Mouse (Mus musculus) neutrophil, adult 5-6 weeks (primary cell): ENCODE measurements at regions not wholly inside any gene's neighbourhood (a gene's known extent, or its start where the extent isn't known, plus 50 kb on each side); places are given as distances from the start of the nearest gene placed in this dataset.

Experiments used
- ATAC-seq: fragments of 151-379, 151-347 bp; 2 replicates; pipeline ENCODE4 v1.8.0; 2017; ENCODE audit warnings: mild to moderate bottlenecking, moderate TSS enrichment; ENCODE audit not compliant: insufficient number of reproducible peaks, poor library complexity, low FRiP score, severe bottlenecking; ENCODE audit errors: extremely low read depth

DNA sequence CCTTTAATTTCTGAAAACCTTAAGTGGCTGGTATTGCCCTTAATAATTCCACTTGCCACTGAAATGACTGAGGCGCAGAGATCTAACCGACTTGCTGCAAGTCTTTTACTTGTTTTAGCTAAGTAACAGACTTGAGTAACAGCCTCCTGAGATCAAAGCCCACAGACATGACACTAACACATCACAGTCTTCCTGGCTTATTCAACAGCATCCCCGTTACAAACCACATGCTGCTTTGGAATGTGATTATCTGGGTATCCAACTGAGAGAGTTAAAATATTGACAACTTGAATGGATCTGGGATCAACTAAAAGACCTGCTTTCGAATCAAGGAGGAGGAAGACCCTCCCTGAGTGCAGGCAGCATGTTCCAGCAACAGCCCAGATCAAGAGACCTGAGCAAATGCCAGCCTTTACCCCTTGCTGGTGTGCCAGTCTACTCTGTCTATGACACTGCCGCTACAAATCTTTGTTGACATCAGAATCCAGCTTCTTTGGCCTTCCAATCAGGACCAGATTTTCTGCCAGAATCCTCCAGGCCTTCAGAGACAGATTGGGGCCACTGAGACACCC is 258.7 kb upstream of the Fermt1 start:
- ATAC-seq, result no peak

DNA sequence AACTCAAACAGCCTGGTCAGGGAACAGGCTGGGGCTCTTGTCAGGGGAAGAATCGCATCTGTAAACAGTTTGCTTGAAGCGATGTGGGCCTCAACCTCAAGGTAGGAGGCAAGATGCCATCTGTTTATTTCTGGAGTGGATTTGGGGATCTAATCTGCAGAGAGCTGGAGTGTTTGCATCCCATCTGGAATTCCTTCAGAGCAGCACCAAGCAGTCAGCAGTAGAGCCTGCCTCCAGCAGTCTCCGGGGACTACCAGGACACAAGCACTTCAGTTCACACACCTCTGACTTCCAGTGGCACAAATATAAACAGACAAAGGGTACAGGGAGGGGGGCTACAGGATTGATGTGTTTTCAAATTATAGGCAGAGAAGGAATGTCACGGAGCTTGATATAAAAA is 262.8 kb upstream of the Fermt1 start:
- no peak for ATAC-seq

DNA sequence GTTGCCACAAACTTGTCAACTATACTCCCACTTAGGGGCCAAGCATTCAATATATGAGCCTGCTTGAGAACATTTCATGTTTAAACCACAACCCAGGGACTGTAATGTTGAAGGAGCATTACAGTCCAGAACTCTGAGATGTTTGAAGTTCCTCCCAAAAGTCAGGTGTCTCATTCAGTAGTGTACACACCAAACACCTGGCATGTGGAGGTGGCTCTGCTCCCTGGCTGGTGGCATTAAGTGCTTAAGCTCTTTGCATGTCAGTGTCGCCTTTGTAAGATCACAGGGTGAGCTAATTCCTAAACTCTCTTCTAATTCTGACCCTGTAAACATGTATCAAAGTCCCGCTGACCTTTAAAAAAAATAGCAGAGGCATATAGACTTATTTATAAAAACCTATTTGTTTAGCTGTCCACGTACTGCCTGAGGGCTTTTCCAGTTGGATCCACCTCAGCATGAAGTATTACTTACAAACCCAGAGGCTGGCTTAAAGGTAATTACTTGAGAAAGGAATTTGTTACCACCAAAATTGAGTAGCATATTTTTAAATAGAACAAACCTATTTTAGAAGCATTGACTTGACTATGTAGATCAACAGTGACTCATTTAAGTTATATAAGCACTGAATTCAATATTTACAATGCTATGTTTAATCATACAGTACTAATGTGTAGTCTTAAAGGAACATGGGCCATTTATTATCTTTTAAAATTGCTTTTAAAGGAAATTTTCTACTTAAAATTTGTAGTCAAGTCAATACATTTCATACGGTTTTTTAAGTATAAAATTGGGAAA is 276.3 kb upstream of the Fermt1 start:
- ATAC-seq, result no peak

DNA sequence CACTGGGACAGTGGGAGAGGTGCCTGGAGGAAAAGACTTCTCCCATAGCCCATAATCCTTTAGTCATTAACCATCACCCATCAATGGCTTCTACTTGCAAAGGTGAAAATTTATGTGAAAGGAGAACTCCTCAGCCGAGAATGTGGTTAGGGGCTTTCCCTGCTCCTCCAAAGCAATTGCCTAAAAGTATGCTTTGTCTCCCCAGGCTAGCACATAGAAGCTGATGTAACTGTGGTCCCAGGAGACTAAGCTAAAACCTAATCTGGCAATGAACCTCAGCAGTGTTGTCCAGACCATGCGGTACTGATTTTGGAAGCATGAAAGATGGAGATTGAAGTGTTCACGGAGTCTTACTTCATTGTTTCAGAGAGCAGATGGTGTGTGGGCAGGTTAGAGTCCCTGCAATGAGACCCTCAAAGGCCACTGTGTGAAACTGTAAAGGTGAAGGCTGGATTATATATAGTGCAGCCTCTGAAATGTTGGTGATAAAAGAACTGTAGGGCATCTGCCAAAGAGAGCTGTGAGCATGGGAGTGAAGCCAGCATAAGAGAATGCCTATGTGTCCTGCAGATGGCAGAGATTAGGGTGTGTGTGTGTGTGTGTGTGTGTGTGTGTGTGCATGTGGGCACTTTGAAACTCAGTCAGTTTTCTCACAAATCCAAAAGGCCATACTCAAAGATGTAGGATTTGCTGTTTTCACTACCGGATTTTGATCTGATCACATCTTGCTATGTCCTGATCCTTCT is 289.6 kb upstream of the Fermt1 start:
- no peak for ATAC-seq

DNA sequence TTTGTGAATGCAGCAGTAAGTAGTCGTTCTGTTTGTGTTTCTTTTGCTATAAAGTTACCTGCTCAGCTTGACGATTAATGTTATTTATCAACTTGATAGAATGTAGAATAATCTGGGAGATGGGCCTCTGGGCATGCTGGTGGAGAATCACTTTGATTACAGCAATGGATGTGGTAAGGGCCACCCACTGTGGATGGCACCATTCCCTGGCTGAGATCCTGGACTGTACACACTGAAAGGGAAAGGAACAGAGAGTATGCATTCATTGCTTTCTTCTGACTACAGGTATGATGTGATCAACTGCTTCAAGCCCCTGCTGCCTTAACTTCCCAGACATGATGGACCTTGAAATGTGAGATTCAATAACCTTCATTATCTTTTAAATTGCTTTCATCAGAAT is 299.8 kb upstream of the Bmp2 start:
- ATAC-seq, result no peak

DNA sequence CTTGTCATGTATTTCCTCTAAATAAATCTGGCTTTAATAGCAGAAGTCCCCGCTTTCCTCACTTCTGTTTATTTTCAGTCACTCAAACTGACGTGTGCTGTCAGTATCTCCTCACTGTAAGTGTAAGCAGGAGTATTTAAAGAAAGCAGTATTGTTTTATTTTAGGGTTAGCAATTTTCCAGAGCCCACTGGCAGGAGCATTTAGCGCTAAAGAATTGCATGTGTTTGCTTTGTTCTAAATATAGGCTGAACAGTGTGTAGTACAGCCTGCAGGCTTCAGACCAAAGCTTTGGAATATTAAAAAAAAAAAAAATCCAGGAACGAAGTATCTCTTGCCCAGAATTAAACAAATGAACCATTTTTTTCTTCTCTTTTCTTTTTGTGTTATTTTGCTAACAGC is 277.5 kb upstream of the Bmp2 start:
- no peak for ATAC-seq

DNA sequence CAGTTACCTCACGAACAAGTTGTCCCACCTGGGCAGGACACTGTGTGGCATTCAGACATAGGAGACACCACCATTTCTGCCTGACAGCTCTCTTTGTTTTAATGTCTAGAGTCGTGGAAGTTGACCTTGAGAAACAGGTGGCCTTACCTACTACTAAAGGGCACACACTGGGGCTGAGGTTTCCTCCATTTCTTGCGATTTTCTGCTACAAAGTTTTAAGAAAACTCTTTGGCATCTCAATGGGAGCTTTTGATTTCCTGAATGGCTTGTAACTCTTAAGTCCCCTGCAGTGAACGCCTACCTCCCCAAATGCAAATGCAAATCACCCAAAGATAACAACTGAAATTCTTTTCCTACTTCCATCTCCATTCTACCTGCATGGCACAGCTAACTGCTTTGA is 273.4 kb upstream of the Bmp2 start:
- ATAC-seq, result no peak

DNA sequence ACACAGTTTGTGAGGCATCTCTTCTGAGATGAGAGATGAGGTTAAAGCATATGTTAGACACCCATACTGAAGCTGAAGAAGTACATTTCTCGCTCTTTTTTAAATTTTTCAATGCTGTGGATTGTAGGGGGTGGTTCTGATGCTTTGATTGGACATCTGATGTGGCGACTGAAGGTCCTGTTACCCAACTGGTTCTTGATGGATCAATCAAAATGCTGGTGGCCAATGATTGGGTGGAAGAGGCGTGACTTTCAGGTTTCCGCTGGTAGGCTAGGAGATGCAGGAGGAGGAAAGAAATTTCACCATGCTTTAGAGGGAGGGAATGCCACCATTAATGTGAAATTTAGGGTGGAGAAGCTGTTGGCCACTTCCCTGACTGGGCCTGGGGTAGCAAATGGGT is 272.7 kb upstream of the Bmp2 start:
- no peak for ATAC-seq

DNA sequence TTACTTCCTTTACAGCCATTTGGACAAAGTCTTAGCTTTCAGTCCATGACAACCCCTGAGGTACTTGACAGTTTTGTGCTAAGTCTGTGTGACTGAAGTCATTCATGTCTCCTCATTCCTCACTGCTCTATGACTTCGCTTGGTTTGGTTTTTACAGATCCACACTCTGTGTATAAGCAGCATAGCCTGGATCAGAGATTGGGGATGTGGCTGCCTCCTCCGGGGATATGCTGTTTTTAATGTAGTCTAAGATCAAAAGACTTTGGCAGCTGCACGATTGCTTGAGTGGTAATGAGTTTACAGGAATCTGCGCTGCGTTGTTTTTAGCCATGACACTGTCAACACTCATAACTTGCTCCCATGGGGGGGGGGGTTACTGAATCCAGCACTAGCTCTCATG is 269.3 kb upstream of the Bmp2 start:
- ATAC-seq, result no peak

DNA sequence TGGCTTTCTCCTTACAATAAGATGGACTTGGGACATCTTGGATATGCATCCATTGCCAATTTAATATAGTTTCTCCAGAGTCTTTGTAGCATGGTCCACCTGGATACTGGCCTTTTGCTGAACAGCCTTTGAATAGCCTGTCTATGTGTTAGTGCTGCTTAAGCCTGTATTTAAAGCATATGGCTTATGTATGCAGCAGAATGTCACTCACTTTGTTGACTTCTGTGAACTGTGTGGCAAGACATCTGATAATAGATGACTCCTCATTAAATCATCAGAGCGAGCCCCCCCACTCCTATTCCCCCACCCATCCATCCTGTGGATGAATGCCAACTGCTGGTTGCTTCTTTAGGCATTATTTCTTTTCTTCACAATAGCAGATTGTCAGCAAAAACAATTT is 268.2 kb upstream of the Bmp2 start:
- ATAC-seq, result no peak

DNA sequence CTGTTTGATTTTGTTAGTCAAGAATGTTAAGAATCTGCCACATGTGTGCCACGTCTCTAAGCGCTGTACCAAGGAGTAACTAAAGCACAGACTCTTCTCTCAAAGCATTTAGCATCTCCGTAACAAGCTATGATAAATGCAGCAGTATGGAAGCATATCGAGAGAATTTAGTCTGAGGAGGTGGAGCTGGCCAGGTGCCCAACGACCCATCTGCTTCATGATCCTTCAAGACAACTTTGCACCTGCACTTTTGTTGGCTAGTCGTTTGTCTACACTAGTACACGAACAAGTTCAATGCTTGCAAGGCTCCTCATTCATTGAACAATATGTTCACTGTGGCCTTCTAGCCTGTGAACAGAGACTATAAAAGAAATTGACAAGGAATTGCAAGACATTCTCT is 257.8 kb upstream of the Bmp2 start:
- ATAC-seq, result no peak

DNA sequence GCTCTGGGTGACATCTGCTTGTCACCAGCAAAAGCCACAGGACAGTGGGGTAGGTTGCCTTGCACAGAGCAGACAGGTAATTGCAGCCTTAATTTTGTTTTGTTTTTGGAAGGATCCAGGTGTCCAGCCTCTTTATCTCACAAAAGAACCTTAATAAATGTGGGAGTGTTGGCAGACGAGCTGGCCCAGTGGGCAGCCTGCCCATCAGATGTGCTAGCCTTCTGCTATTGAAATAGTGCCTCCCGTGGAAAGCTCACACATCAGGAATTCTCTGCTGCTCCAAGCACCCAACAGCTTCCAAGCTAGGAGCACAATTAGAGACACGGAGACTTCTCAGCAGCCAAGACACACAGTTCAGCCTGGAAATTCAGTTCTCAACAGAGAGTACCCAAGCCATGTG is 246.0 kb upstream of the Bmp2 start:
- no peak for ATAC-seq

DNA sequence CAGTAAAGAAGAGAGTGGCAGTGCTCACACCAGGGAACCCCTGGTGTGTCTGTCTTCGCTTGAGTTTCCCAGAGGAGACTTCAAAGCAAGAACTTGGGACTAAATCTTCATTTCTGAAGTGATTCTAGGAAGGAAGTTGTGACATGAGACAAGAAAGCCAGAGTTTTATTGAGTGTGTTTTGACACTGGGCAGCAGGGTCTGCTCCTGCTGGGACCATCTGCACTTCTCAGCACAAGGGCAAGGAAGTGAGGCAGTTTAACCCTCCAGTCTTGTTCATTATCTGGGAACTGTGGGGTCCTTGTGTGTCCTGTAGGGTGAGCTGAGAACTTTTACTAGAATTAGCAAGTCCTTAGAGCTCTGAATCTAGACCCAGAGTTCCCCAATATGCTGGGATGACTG is 241.0 kb upstream of the Bmp2 start:
- ATAC-seq, result no peak

DNA sequence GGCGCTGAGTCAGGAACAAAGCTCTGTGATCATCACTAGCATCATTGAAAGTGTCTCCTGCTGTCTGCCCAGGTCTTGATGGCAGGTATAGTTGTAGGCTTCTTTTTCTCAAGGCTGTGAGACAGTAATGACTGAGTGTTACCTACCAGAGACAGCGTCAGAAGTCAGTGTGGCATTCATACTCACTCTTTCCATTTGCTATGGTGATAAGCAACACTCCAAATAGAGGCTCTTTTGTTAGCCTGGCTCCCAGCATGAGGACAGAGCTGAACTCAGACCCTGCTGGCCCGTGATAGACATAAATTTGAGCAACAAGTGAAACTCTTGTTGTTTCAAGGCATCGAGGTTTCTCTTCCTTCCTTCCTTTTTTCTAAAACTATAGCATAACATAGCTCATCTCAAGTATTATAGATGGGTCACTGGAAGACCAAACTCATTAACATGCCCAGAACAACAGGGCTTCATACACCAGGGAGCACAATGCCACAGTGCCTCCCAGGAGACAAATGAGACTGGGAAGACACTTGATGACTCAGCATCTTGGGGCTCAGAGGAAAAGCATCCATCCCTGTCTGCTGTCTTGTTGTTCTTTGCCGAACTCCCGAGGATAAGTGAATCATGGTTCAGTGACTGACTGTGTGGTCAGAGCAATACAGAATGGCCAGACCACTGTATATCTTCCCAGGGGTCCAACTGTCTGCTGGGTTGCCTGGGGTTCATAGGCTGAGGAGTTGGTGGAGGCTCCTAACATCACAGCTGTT is 225.5 kb upstream of the Bmp2 start:
- ATAC-seq, result no peak

DNA sequence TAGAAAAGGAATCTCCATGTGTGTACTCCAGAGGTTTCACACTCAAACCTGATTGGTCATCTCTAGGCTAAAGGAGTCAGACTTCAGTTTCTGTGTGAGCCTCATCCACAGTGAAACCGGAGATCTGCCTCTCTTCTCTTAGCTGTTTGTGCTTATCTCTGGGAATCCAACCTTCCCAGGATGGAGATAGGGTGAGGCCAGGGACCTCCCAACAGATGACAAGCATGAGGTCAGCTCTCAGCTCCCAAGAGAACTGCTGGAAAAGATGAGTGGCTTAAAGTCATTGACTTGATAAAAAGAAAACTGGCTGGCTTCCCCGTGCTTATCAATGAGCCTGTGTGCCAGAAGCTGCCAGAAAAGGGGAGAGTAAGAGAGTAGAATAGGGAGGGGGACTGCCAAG is 224.3 kb upstream of the Bmp2 start:
- ATAC-seq, result no peak

DNA sequence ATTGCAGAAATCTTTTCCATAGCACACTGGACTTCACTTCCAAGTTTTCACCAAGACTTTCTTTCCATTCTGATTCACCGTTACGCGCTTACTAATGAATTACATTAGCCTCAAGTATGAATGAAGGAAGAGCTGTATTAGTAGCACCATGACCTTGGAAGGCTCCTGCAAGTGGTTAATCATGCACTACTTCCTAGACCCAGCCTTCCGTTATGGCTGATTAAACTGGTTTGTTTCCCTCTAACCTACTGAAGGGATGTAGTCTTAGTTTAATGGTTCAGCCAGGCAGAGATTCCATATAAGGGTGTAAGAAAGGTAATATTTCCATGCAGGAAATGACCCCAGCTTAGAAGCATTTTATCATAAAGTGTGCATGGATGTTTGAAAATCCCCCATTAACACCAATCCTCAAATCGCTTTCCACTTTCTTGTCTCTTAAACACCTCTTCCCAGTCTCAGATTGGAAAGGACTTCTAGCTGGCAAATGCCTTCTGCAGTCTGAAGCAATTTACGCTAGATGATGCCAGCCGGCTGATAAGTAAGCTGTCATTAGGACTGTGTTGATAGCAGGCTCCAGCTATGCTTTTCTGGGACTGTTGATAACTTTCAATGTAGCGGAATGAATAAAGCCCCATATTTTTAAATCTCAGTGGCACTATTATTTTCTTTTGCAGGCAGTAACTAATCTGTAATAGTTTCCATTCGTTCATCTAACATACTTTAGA is 215.6 kb upstream of the Bmp2 start:
- no peak for ATAC-seq

DNA sequence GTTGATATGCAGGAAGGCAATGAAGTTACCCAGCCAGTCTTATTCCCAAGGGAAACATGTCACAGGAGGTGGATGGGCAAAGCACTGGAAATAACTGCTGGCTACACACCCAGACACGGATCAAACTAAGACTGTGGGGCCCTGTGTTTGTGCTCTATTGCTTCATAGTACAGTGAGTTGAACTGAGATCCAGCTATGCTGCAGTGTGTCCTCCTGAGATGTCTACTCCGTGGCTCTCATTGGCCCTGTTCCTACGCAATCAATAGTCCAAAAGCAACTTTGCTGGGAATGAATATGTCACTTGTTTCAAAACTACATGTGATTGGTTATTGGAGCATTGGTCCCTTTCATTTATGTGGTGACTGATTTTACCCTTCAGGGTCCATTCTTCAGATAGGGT is 213.8 kb upstream of the Bmp2 start:
- no peak for ATAC-seq

DNA sequence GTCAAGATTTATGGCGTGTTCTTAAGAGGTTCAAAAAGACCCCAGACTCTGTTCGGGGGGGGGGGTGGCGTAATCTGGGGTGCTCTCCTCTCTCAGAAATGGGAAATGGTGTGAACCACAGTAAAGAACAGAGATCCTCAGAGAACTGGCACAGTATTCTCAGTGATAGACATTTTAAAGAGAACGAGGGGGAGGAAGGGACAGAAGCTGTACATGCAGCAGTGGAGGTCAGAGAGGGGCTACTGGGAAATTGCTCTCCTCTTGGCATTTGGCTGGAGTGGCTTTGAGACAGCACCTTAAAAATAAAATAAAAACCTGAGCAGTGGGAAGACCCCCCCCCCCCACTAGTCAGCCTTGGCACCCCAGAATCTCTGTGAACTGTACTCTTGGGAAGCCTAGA is 210.6 kb upstream of the Bmp2 start:
- no peak for ATAC-seq
